Mouse (Mus musculus) urinary bladder, postnatal 0 days (tissue): ENCODE data around the gene Leprot. TPM values are rescaled to one million over a fixed set of nuclear protein-coding genes. Genes with fewer than 3 reads are reported as not detected.

Source experiments
- polyA plus RNA-seq: library from polyadenylated mRNA; unstranded; fragments of >200 nt; fragmentation: Nextera tagmentation; extraction: Ambion mirVana; gene quantifications from 2 replicates; pipeline ENCODE4 v1.2.1, GENCODE M21; 2015

Leprot gene
- polyA plus RNA-seq, result 111 and 114 TPM in 2 replicates

GRCm38 (mm10) chr4:101647196-101647905 lies at the start of gene Leprot:
TSS of gene Leprot (plus strand) at chr4:101647718.

Other genes starting within 250 kb of the Leprot start
- 4.2 and 7.0 TPM in 2 replicates for gene Ak4, start 228.4 kb upstream of the Leprot start, polyA plus RNA-seq
- gene Dnajc6, start 151.1 kb upstream of the Leprot start, polyA plus RNA-seq, result 1.9 and 2.1 TPM in 2 replicates
- 5.7 and 5.9 TPM in 2 replicates for gene Lepr, start 69.7 kb downstream of the Leprot start, polyA plus RNA-seq
- not detected in 2 replicates for gene B020004J07Rik, start 196.3 kb downstream of the Leprot start, polyA plus RNA-seq
- gene C130073F10Rik, start 246.1 kb downstream of the Leprot start, polyA plus RNA-seq, result not detected in 2 replicates